Mouse (Mus musculus): Measurements from ENCODE around the gene Adgre4. TPM values are rescaled to one million over a fixed set of nuclear protein-coding genes. Genes with fewer than 3 reads are reported as not detected.

Adgre4 gene
- polyA plus RNA-seq (2016; fragmentation: Nextera tagmentation; extraction: Ambion mirVana): 0.05 and 0.14 TPM in 2 replicates

DNA sequence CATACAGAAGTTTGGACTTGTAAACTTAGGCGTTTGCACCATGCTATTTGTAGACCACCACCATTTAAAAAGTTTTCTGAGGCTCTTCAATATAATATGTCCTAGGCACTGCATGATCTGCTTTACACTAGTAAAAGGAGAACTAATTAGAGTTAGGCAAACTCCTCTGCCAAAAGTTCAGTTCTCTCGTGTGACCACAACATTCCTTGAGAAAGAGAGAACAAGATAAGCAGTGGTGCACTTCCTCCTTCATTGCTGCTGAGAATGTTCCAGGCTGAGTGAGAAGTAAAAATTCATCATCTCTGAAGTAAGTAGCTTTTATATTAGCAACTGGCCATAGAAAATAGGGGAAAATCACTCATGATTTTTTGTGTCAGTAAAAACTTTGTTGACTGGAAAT is at the start of gene Adgre4:
Gene Adgre4 (plus strand): TSS at position 199 of the 400 bp plus-strand sequence.
- Histone ChIP-seq H3K27me3 (ENCODE audit: low read depth, poor library complexity, severe bottlenecking) (no peaks in the 10 kb centered on the region), H3K4me3 (no peak within 1 kb of the TSS), H3K27ac (no peak within 1 kb of the TSS), H3K36me3 (no peaks in the 10 kb centered on the region), H3K4me1 (no peaks in the 10 kb centered on the region), H3K9me3 (replicated peaks) (no peaks in the 10 kb centered on the region)
- WGBS: 80% methylated on average over 2 of the region's 2 CpGs
- DNase-seq (ENCODE audit: low spot score): no peak

DNA sequence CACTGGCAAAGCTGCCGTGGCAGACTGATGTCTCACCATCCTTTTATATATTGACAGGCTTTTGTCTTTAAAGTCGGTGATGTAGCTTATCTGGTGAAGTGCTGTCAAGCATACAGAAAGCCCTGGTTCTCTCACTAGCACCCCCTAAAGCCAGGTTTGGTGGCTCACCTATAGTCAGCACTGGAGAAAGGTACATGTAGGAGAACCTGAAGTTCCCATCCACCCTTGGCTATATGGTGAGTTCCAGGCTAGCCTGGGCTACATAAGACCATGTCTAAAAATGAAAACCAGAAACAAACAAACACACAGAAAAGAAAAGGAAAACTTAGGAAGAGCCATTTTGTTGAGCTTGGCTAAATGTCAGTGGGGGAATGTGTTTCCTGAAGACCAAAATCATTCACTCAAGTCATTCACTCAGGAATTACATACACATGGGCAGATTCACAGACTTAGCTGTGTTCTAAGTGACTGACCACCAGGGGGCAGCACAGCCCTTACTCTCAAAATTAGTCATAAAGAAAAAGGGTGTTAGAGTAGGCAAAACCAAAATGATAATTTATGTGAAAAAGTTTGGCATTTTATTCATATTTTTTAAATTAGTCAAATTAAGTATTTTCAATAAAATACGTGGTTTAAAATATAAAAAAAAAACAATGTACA is 47.5 kb upstream of the Adgre4 start:
- Histone ChIP-seq H3K27ac (no peak overlapping the region), H3K4me1 (no peaks in the 10 kb centered on the region), H3K36me3 (peaks cover 41% of the 10 kb centered on the region), H3K27me3 (ENCODE audit: low read depth, poor library complexity, severe bottlenecking) (no peaks in the 10 kb centered on the region), H3K4me3 (no peak overlapping the region), H3K9me3 (replicated peaks) (no peaks in the 10 kb centered on the region)
- DNase-seq (ENCODE audit: low spot score): peak; percentile 81
- WGBS: 66% methylated on average over 3 of the region's 3 CpGs

DNA sequence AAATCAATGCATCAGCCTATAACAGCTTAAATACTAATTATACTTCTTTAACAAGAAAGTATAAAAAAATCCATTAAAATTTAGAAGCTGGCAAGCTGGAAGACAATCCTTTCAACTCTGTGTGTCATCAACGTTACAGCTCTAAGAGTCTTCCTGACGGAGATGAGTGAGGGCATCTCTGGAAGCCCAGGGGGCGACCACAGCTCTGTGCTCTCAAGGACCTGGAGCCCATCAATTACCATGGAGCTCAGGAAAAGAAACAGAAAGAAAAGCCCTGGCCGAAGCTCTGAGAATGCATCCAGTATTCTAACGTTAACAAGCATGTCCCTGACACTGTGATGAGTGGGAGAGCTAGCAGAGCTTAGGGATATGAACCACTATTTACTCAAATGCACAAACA is 46.9 kb upstream of the Adgre4 start:
- H3K36me3 ChIP-seq: peaks cover 35% of the 10 kb centered on the region
- H3K9me3 ChIP-seq (replicated peaks): no peaks in the 10 kb centered on the region
- no peak for DNase-seq (ENCODE audit: low spot score)
- H3K4me3 ChIP-seq: no peak overlapping the region
- H3K4me1 ChIP-seq: no peaks in the 10 kb centered on the region
- H3K27me3 ChIP-seq (ENCODE audit: low read depth, poor library complexity, severe bottlenecking): no peaks in the 10 kb centered on the region
- 71% methylated on average over 5 of the region's 5 CpGs for WGBS
- H3K27ac ChIP-seq: no peak overlapping the region

DNA sequence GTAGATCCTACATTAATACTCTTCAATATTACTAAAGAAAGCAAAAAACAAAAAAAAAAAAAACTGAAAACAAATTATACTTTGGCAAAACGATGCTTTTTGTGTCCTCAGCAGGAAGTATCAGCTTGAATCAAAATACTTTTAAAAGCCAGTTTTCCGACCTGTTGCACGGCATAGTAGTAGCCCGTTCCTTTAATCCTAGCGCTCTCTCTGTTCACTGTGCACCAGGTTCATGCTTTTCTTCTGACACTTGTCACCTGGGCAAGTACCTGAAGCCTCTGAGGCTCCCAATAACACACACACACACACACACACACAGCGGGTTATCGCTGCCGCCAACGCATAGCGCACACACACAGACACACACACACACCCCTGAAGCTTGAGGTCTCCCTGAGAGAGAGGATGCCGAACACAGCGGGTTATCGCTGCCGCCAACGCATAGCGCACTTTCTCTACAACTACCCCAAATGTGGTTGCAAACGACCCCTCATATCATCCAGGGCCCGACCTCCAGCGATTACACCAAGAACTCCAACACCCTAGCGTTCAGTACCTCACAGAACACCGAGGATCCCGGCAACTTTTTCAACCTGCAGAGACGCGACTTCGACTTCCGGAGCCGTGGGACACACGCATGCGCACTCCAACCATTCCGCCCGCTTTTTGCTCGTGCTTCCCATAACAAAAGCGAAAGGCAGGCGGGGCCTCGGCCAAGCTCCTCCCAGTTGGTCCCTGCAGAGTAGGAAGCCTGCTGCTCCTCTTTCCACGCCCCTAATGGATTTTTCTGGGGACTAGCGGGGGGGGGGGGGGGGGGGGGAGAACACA is 37.6 kb upstream of the Adgre4 start, which contains the start of gene Pot1b:
Gene Pot1b (minus strand): TSS at position 645 of the 828 bp plus-strand sequence.
- peak within 1 kb of the TSS; percentile 80 for H3K4me3 ChIP-seq
- 0% methylated on average over 37 of the region's 37 CpGs for WGBS
- DNase-seq (ENCODE audit: low spot score): peak; percentile 97
- peaks cover 17% of the 10 kb centered on the region for H3K36me3 ChIP-seq
- no peaks in the 10 kb centered on the region for H3K9me3 ChIP-seq (replicated peaks)
- H3K4me1 ChIP-seq: 0 out of 2 replicates have a peak, but pooled peaks cover 3% of the 10 kb centered on the region
- H3K27me3 ChIP-seq (ENCODE audit: low read depth, poor library complexity, severe bottlenecking): no peaks in the 10 kb centered on the region
- peak within 1 kb of the TSS; percentile 86 for H3K27ac ChIP-seq

GRCm38 (mm10) chr17:55721270-55721669 is 28.5 kb upstream of the Adgre4 start:
- Histone ChIP-seq H3K4me3 (no peak overlapping the region), H3K36me3 (no peaks in the 10 kb centered on the region), H3K9me3 (replicated peaks) (no peaks in the 10 kb centered on the region), H3K4me1 (no peaks in the 10 kb centered on the region), H3K27ac (no peak overlapping the region), H3K27me3 (ENCODE audit: low read depth, poor library complexity, severe bottlenecking) (no peaks in the 10 kb centered on the region)
- no peak for DNase-seq (ENCODE audit: low spot score)
- 91% methylated on average over 1 of the region's 1 CpGs for WGBS

DNA sequence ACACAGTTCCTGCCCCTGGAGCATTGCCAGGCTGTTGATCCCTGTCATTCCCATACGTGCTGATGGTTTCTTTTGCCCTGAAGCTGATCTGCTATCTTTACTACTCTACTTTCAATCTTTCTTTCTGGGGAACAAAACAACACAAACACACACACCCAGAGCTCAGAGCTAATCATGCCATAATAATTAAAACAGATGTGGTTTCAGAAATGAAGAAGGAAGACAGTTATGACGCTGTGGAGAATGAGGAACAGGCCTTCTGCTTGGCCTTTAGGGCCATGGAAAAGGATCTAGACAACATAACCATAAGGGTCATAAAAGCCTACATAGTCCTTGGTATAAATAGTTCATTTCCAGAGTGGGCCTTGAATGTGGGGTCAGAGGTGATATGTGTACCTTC is 27.5 kb upstream of the Adgre4 start:
- H3K4me1 ChIP-seq: no peaks in the 10 kb centered on the region
- H3K9me3 ChIP-seq (replicated peaks): no peaks in the 10 kb centered on the region
- H3K27ac ChIP-seq: no peak overlapping the region
- no peak for DNase-seq (ENCODE audit: low spot score)
- H3K4me3 ChIP-seq: no peak overlapping the region
- H3K27me3 ChIP-seq (ENCODE audit: low read depth, poor library complexity, severe bottlenecking): no peaks in the 10 kb centered on the region
- WGBS: 91% methylated on average over 2 of the region's 2 CpGs
- no peaks in the 10 kb centered on the region for H3K36me3 ChIP-seq

DNA sequence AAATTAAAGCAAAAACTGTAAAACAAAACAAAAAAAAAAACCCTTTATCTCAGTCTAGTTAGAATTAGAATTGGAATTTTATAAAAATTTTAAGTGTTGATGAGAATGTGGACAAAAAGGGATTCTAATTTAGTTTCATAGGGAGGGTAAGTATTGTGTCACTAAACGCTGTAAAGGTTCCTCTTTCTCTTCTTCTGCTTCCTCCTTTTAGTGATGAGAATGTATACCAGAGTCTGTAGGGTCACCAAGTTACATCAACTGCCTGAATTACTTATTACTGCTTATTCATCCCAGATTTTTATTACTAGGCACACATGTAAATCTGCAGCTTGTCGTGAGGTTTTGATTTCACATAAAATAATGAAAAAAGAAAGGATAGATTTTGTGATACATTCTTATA is 23.6 kb upstream of the Adgre4 start:
- Histone ChIP-seq H3K4me1 (no peaks in the 10 kb centered on the region), H3K27me3 (ENCODE audit: low read depth, poor library complexity, severe bottlenecking) (no peaks in the 10 kb centered on the region), H3K27ac (no peak overlapping the region), H3K9me3 (replicated peaks) (no peaks in the 10 kb centered on the region), H3K4me3 (no peak overlapping the region), H3K36me3 (no peaks in the 10 kb centered on the region)
- DNase-seq (ENCODE audit: low spot score): no peak
- WGBS: 85% methylated on average over 2 of the region's 2 CpGs

GRCm38 (mm10) chr17:55736675-55737074 is 13.1 kb upstream of the Adgre4 start:
- Histone ChIP-seq H3K9me3 (replicated peaks) (no peaks in the 10 kb centered on the region), H3K4me3 (no peak overlapping the region), H3K4me1 (no peaks in the 10 kb centered on the region), H3K27me3 (ENCODE audit: low read depth, poor library complexity, severe bottlenecking) (no peaks in the 10 kb centered on the region), H3K36me3 (no peaks in the 10 kb centered on the region), H3K27ac (no peak overlapping the region)
- no peak for DNase-seq (ENCODE audit: low spot score)
- WGBS: 75% methylated on average over 1 of the region's 1 CpGs

GRCm38 (mm10) chr17:55751170-55751569 is 1.4 kb downstream of the Adgre4 start:
- WGBS: 78% methylated on average over 2 of the region's 2 CpGs
- Histone ChIP-seq H3K4me1 (no peaks in the 10 kb centered on the region), H3K9me3 (replicated peaks) (no peaks in the 10 kb centered on the region), H3K27ac (no peak overlapping the region), H3K27me3 (ENCODE audit: low read depth, poor library complexity, severe bottlenecking) (no peaks in the 10 kb centered on the region), H3K36me3 (no peaks in the 10 kb centered on the region), H3K4me3 (no peak overlapping the region)
- DNase-seq (ENCODE audit: low spot score): no peak

GRCm38 (mm10) chr17:55813642-55814041 is 63.9 kb downstream of the Adgre4 start:
- Histone ChIP-seq H3K27ac (no peak overlapping the region), H3K9me3 (replicated peaks) (no peaks in the 10 kb centered on the region), H3K4me1 (no peaks in the 10 kb centered on the region), H3K4me3 (no peak overlapping the region), H3K36me3 (no peaks in the 10 kb centered on the region), H3K27me3 (ENCODE audit: low read depth, poor library complexity, severe bottlenecking) (no peaks in the 10 kb centered on the region)
- DNase-seq (ENCODE audit: low spot score): no peak

GRCm38 (mm10) chr17:55816853-55817252 is 67.1 kb downstream of the Adgre4 start:
- H3K27ac ChIP-seq: no peak overlapping the region
- WGBS: 91% methylated on average over 4 of the region's 4 CpGs
- no peaks in the 10 kb centered on the region for H3K9me3 ChIP-seq (replicated peaks)
- H3K4me3 ChIP-seq: no peak overlapping the region
- DNase-seq (ENCODE audit: low spot score): no peak
- no peaks in the 10 kb centered on the region for H3K27me3 ChIP-seq (ENCODE audit: low read depth, poor library complexity, severe bottlenecking)
- no peaks in the 10 kb centered on the region for H3K36me3 ChIP-seq
- no peaks in the 10 kb centered on the region for H3K4me1 ChIP-seq

DNA sequence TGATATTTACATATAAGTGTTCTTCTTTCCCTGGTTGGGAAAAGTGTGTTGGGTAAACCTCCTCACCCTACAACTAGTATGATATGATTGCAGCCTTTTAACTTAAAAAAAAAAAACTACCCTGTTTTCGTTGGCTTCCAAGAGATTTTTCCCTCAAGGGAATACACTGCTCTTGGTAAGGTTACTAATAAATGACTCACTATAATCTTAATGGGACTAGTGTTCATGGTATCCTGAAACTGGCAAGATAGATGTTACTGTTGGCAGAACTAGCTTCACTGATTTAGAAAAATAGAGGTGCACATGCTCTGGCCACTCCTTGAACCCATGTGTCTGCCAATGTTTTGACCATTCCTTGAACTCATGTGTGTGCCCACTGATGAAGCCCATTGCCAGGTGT is 71.8 kb downstream of the Adgre4 start:
- no peaks in the 10 kb centered on the region for H3K4me1 ChIP-seq
- no peak overlapping the region for H3K27ac ChIP-seq
- H3K36me3 ChIP-seq: no peaks in the 10 kb centered on the region
- H3K4me3 ChIP-seq: no peak overlapping the region
- no peaks in the 10 kb centered on the region for H3K27me3 ChIP-seq (ENCODE audit: low read depth, poor library complexity, severe bottlenecking)
- WGBS: 85% methylated on average over 1 of the region's 1 CpGs
- H3K9me3 ChIP-seq (replicated peaks): no peaks in the 10 kb centered on the region
- no peak for DNase-seq (ENCODE audit: low spot score)

GRCm38 (mm10) chr17:55843067-55843466 is 93.3 kb downstream of the Adgre4 start:
- Histone ChIP-seq H3K4me1 (no peaks in the 10 kb centered on the region), H3K9me3 (replicated peaks) (no peaks in the 10 kb centered on the region), H3K36me3 (no peaks in the 10 kb centered on the region), H3K27ac (no peak overlapping the region), H3K4me3 (no peak overlapping the region), H3K27me3 (ENCODE audit: low read depth, poor library complexity, severe bottlenecking) (no peaks in the 10 kb centered on the region)
- no peak for DNase-seq (ENCODE audit: low spot score)
- 90% methylated on average over 4 of the region's 4 CpGs for WGBS
